8 mouse cellular contexts compared by ENCODE assay signal in genomic region chr11:32384135-32384801, GRCm38 (mm10). TPM values are rescaled to one million over a fixed set of nuclear protein-coding genes. Genes with fewer than 3 reads are reported as not detected.
DNase-seq lines count a peak whose midpoint lies in the region; ATAC-seq and TF ChIP-seq lines count a peak whose summit lies in the region.

No protein-coding gene starts in this region.

- no peaks in the 10 kb centered on the region for H3K9me3 ChIP-seq in ES-Bruce4 (replicated peaks; ENCODE audit: control insufficient read depth, insufficient read depth, low read length, poor library complexity, severe bottlenecking)
- no peaks in the 10 kb centered on the region for H3K9me3 ChIP-seq in heart, embryonic 16.5 days (replicated peaks; ENCODE audit: control insufficient read depth, low read length)
- H3K9me3 ChIP-seq in midbrain, embryonic 12.5 days = no peaks in the 10 kb centered on the region

- WGBS in heart, adult 2 months = 56% methylated on average over 7 of the region's 7 CpGs
- 64% methylated on average over 7 of the region's 7 CpGs for WGBS in heart, embryonic 16.5 days
- 49% methylated on average over 7 of the region's 7 CpGs for WGBS in midbrain, embryonic 12.5 days

- no peak for TF ChIP-seq EP300 in heart, adult 2 months (IDR thresholded peaks at IDR 0.05; ENCODE audit: insufficient read depth, low read depth, low read length)
- TF ChIP-seq EP300 in ES-Bruce4 (IDR thresholded peaks at IDR 0.05; ENCODE audit: insufficient read depth, low read depth, low read length) = no peak

- no peak overlapping the region for H3K4me3 ChIP-seq in heart, adult 2 months
- no peak overlapping the region for H3K4me3 ChIP-seq in ES-Bruce4 (ENCODE audit: low read depth, low read length)
- H3K4me3 ChIP-seq in heart, embryonic 16.5 days (ENCODE audit: low read length) = no peak overlapping the region
- no peak overlapping the region for H3K4me3 ChIP-seq in midbrain, embryonic 12.5 days

- H3K9ac ChIP-seq in heart, adult 2 months (ENCODE audit: low read depth, low read length) = no peak overlapping the region
- H3K9ac ChIP-seq in ES-Bruce4 (ENCODE audit: low read depth, poor library complexity, severe bottlenecking) = no peak overlapping the region
- H3K9ac ChIP-seq in heart, embryonic 16.5 days (ENCODE audit: low read length) = no peak overlapping the region
- H3K9ac ChIP-seq in midbrain, embryonic 12.5 days (replicated peaks) = no peak overlapping the region

- H3K27me3 ChIP-seq in heart, adult 2 months (ENCODE audit: control insufficient read depth, insufficient read depth, low read length) = no peaks in the 10 kb centered on the region
- H3K27me3 ChIP-seq in ES-Bruce4 (ENCODE audit: control insufficient read depth, insufficient read depth, low read length, poor library complexity, severe bottlenecking) = no peaks in the 10 kb centered on the region
- no peaks in the 10 kb centered on the region for H3K27me3 ChIP-seq in heart, embryonic 16.5 days (ENCODE audit: control insufficient read depth, insufficient read depth, low read length)
- H3K27me3 ChIP-seq in midbrain, embryonic 12.5 days = no peaks in the 10 kb centered on the region

- H3K27ac ChIP-seq in heart, adult 2 months = peak overlapping the region; percentile 34; the same call in 1 of the 2 replicates
- peak overlapping the region; percentile 34 for H3K27ac ChIP-seq in ES-Bruce4 (ENCODE audit: insufficient read depth, low read length)
- peak overlapping the region; percentile 90 for H3K27ac ChIP-seq in heart, embryonic 16.5 days (ENCODE audit: low read length)
- peak overlapping the region; percentile 87 for H3K27ac ChIP-seq in midbrain, embryonic 12.5 days (replicated peaks)

- no peak for TF ChIP-seq POLR2A in heart, adult 2 months (IDR thresholded peaks at IDR 0.05; ENCODE audit: insufficient read depth, low read depth, low read length)
- no peak for TF ChIP-seq POLR2A in ES-Bruce4 (IDR thresholded peaks at IDR 0.05; ENCODE audit: insufficient read depth, low read length)

- no peak for DNase-seq in heart, adult 2 months
- DNase-seq in heart, postnatal 25 days (ENCODE audit: low spot score) = no peak
- no peak for DNase-seq in layer of hippocampus, adult 18-20 months (ENCODE audit: low spot score in 2 of 2)
- DNase-seq in adrenal gland, postnatal 14 days = no peak

- peaks cover 3% of the 10 kb centered on the region for H3K4me1 ChIP-seq in heart, adult 2 months (ENCODE audit: control insufficient read depth, insufficient read depth, low read length)
- peaks cover 3% of the 10 kb centered on the region for H3K4me1 ChIP-seq in ES-Bruce4 (ENCODE audit: control insufficient read depth, insufficient read depth, low read length)
- peaks cover 11% of the 10 kb centered on the region; the same call in 1 of the 2 replicates for H3K4me1 ChIP-seq in heart, embryonic 16.5 days (ENCODE audit: control insufficient read depth, insufficient read depth, low read length)
- peaks cover 27% of the 10 kb centered on the region for H3K4me1 ChIP-seq in midbrain, embryonic 12.5 days

- no peaks in the 10 kb centered on the region for H3K79me2 ChIP-seq in heart, adult 2 months (replicated peaks; ENCODE audit: control insufficient read depth, insufficient read depth, low read length)

- ATAC-seq in heart, embryonic 16.5 days (replicated peaks; ENCODE audit: extremely low read depth, insufficient read depth, low FRiP score) = peak; percentile 8; the same call in 1 of the 2 replicates
- ATAC-seq in midbrain, embryonic 12.5 days (ENCODE audit: low FRiP score, low read depth) = peak; percentile 52; the same call in 1 of the 2 replicates
- no peak for ATAC-seq in granulocyte monocyte progenitor cell, adult 5-6 weeks (replicated peaks; ENCODE audit: poor library complexity, severe bottlenecking)

- no peak for TF ChIP-seq CTCF in heart, adult 2 months (IDR thresholded peaks at IDR 0.05)
- TF ChIP-seq CTCF in ES-Bruce4 (IDR thresholded peaks at IDR 0.05; ENCODE audit: low read depth, low read length) = no peak

- no peaks in the 10 kb centered on the region for H3K36me3 ChIP-seq in heart, adult 2 months (ENCODE audit: control insufficient read depth, insufficient read depth, low read length)
- no peaks in the 10 kb centered on the region for H3K36me3 ChIP-seq in ES-Bruce4 (ENCODE audit: control insufficient read depth, insufficient read depth, low read length, poor library complexity, severe bottlenecking)
- H3K36me3 ChIP-seq in heart, embryonic 16.5 days (ENCODE audit: control insufficient read depth, insufficient read depth) = peaks cover 9% of the 10 kb centered on the region
- H3K36me3 ChIP-seq in midbrain, embryonic 12.5 days = peaks cover 49% of the 10 kb centered on the region

- no peak overlapping the region for H3K4me2 ChIP-seq in heart, embryonic 16.5 days (ENCODE audit: low read depth, low read length)
- H3K4me2 ChIP-seq in midbrain, embryonic 12.5 days (replicated peaks) = no peak overlapping the region

- intact Hi-C loops in heart, adult 2 months (cut with DNase I) = no loop called here
- intact Hi-C loops in heart, postnatal 25 days (cut with DNase I) = no loop called here

RNA-seq across cellular contexts. Expression of gene Sh3pxd2b, which starts 36.6 kb away (rescaled TPM):
- 1 to 10 TPM; 3.2 to 8.5 TPM for total RNA-seq in heart, adult 2 months (2021)
- 4.0 and 5.3 TPM in 2 replicates for polyA plus RNA-seq in heart, adult 2 months (2012; rRNA removed)
- 1 to 10 TPM; 5.8 to 7.7 TPM for total RNA-seq in heart, postnatal 25 days (2021)
- 5.9 and 6.1 TPM in 2 replicates for polyA plus RNA-seq in ES-Bruce4 (2011; ENCODE audit: insufficient read depth, insufficient read length, low read depth, missing spikeins)
- polyA plus RNA-seq in heart, embryonic 16.5 days (2015; fragmentation: Nextera tagmentation; extraction: Ambion mirVana) = 10.0 and 10.9 TPM in 2 replicates
- 30.0 and 30.7 TPM in 2 replicates for polyA plus RNA-seq in midbrain, embryonic 12.5 days (2016; fragmentation: Nextera tagmentation; extraction: Ambion mirVana)
- total RNA-seq in granulocyte monocyte progenitor cell, adult 5-6 weeks (2014; fragmentation: Nextera tagmentation) = 10.1 and 13.5 TPM in 2 replicates
- total RNA-seq in granulocyte monocyte progenitor cell, adult 5-6 weeks (2017) = 1.8 and 3.4 TPM in 2 replicates
- total RNA-seq in layer of hippocampus, adult 18-20 months (2021) = 10 to 100 TPM; 10.0 to 12.0 TPM
- total RNA-seq in adrenal gland, postnatal 14 days (2021) = 8.9 and 11.1 TPM in 2 replicates

Comparison
In these comparisons a context has a peak if more than half of its experiments do, and no peak if none do; other contexts are left out.
1. H3K27ac ChIP-seq: peak in every context shown above with its lines; median percentile 90 in heart, embryonic 16.5 days; 87 in midbrain, embryonic 12.5 days; 34 in heart, adult 2 months; 34 in ES-Bruce4.